Mouse (Mus musculus) adrenal gland, adult 18-20 months (tissue): ENCODE results near the gene Pptc7. TPM values are rescaled to one million over a fixed set of nuclear protein-coding genes. Genes with fewer than 3 reads are reported as not detected.

ENCODE experiments used
- DNase-seq, 2 experiments: peaks; one replicate each; pipeline ENCODE4 v3.0.0; 2021 to 2022; ENCODE audit warnings: low spot score in 2 of 2
- total RNA-seq, 2 experiments: library from RNA; stranded (reverse); gene quantifications; 1 replicate in 1 of 2; 2 replicates in 1 of 2; pipeline ENCODE4 v1.2.3; 2021

Gene Pptc7
- total RNA-seq, 2 experiments from 2014 or later = 56.1 to 70.7 TPM

GRCm38 (mm10) chr5:122265942-122266341 is 18.2 kb upstream of the Pptc7 start:
- DNase-seq = no peak

GRCm38 (mm10) chr5:122267136-122267535 is 17.0 kb upstream of the Pptc7 start:
- no peak for DNase-seq

- peak; percentile 70 to 84 for DNase-seq
Observed at GRCm38 (mm10) chr5:122267899-122268298, 16.3 kb upstream of the Pptc7 start.

- no peak for DNase-seq
Observed at GRCm38 (mm10) chr5:122268858-122269604, 15.1 kb upstream of the Pptc7 start.

- no peak for DNase-seq
Observed at GRCm38 (mm10) chr5:122272821-122273220, 11.3 kb upstream of the Pptc7 start.

- no peak for DNase-seq
Observed at GRCm38 (mm10) chr5:122274785-122275184, 9.4 kb upstream of the Pptc7 start.

GRCm38 (mm10) chr5:122278946-122279345 is 5.2 kb upstream of the Pptc7 start:
- DNase-seq = no peak

GRCm38 (mm10) chr5:122279799-122280421 is 4.3 kb upstream of the Pptc7 start:
- DNase-seq = no peak

GRCm38 (mm10) chr5:122280422-122280826 is 3.7 kb upstream of the Pptc7 start:
- DNase-seq = no peak

- no peak for DNase-seq
Observed at GRCm38 (mm10) chr5:122280827-122281462, 3.2 kb upstream of the Pptc7 start.

GRCm38 (mm10) chr5:122283828-122284182 is 360 bp upstream of the Pptc7 start:
- no peak for DNase-seq

GRCm38 (mm10) chr5:122285029-122285766 is 1.0 kb downstream of the Pptc7 start:
- DNase-seq = peak; percentile 50 to 71

- no peak for DNase-seq
Observed at GRCm38 (mm10) chr5:122285767-122286150, 1.6 kb downstream of the Pptc7 start.

- DNase-seq = no peak
Observed at GRCm38 (mm10) chr5:122286191-122286590, 2.0 kb downstream of the Pptc7 start.

- DNase-seq = no peak
Observed at GRCm38 (mm10) chr5:122287026-122287425, 2.9 kb downstream of the Pptc7 start.

- DNase-seq = no peak
Observed at GRCm38 (mm10) chr5:122288147-122288811, 4.1 kb downstream of the Pptc7 start.

GRCm38 (mm10) chr5:122291149-122291548 is 7.0 kb downstream of the Pptc7 start:
- no peak for DNase-seq

GRCm38 (mm10) chr5:122291553-122292339 is 7.6 kb downstream of the Pptc7 start:
- DNase-seq = no peak

- no peak for DNase-seq
Observed at GRCm38 (mm10) chr5:122293131-122293530, 9.0 kb downstream of the Pptc7 start.

GRCm38 (mm10) chr5:122294219-122294735 is 10.1 kb downstream of the Pptc7 start:
- no peak for DNase-seq
